ENCODE assay signal across 17 mouse cellular contexts in genomic region chr11:107237532-107237931, GRCm38 (mm10). TPM values are rescaled to one million over a fixed set of nuclear protein-coding genes. Genes with fewer than 3 reads are reported as not detected.
DNase-seq lines count a peak whose midpoint lies in the region; ATAC-seq lines count a peak whose summit lies in the region.
"Had no signal": no experiment of that assay in that cellular context is flagged by ENCODE, and none has a peak within 500 bp of the region (broad histone marks: within the 10 kb centered on the region; RNA-seq: fewer than 3 reads in every experiment).

No protein-coding gene starts in this region.

- peak; percentile 19 to 66 for DNase-seq in adrenal gland, adult (ENCODE audit: inconsistent age in 2 of 2, low spot score in 1 of 2)
- DNase-seq in adrenal gland, postnatal 14 days: no peak
- DNase-seq in adrenal gland, adult 8-10 months: peak; percentile 18
- DNase-seq in adrenal gland, postnatal 10 days: no peak
- peak; percentile 56 for DNase-seq in retina, postnatal 1 day
- no peak for DNase-seq in cerebellum, adult 11-12 months
- DNase-seq: adrenal gland, postnatal 25 days; B cell, adult 2 months; cerebellum, adult 11 months; cerebellum, adult 2 months; cerebellum, adult 9-10 months; cerebellum, postnatal 10 days; cerebellum, postnatal 25 days; forebrain, postnatal 0 days had no signal

- ATAC-seq in CD4-positive, CD25-positive, alpha-beta regulatory T cell, adult 4 months: no peak
- ATAC-seq: forebrain, embryonic 13.5 days; forebrain, embryonic 15.5 days; forebrain, postnatal 0 days had no signal

RNA-seq across cellular contexts. Expression of gene Nol11, which starts 48.4 kb away (rescaled TPM):
- total RNA-seq in adrenal gland, postnatal 14 days (2021): 23.7 and 26.4 TPM in 2 replicates
- total RNA-seq in adrenal gland, adult 8-10 months (2022): 10 to 100 TPM; 24.8 to 31.0 (median 28.6) TPM
- 10 to 100 TPM; 21.1 to 21.8 TPM for total RNA-seq in adrenal gland, postnatal 10 days (2021)
- 10 to 100 TPM; 47.1 to 54.3 TPM for polyA plus RNA-seq in CD4-positive, CD25-positive, alpha-beta regulatory T cell, adult 4 months (2017; shearing (Covaris generic))

Comparison
In these comparisons a context has a peak if more than half of its experiments do, and no peak if none do; other contexts are left out.
1. DNase-seq: peak in adrenal gland, adult (2 of 2), adrenal gland, adult 8-10 months (single experiment) and retina, postnatal 1 day (single experiment); none in adrenal gland, postnatal 14 days (single experiment), adrenal gland, postnatal 10 days (single experiment) and cerebellum, adult 11-12 months (single experiment).